7 mouse cellular contexts compared by ENCODE assay signal in genomic region chr13:98354871-98355558, GRCm38 (mm10). TPM values are rescaled to one million over a fixed set of nuclear protein-coding genes. Genes with fewer than 3 reads are reported as not detected.
DNase-seq lines count a peak whose midpoint lies in the region; ATAC-seq and TF ChIP-seq lines count a peak whose summit lies in the region.

No protein-coding gene starts in this region.

- peak overlapping the region; percentile 12; the same call in 1 of the 2 replicates for H3K9ac ChIP-seq in heart, embryonic 16.5 days (ENCODE audit: low read length)
- H3K9ac ChIP-seq in midbrain, embryonic 16.5 days (ENCODE audit: low read depth, low read length) = peak overlapping the region; percentile 52; the same call in 1 of the 2 replicates

- H3K9me3 ChIP-seq in heart, embryonic 16.5 days (replicated peaks; ENCODE audit: control insufficient read depth, low read length) = no peaks in the 10 kb centered on the region
- no peaks in the 10 kb centered on the region for H3K9me3 ChIP-seq in limb, embryonic 10.5 days (replicated peaks)
- H3K9me3 ChIP-seq in midbrain, embryonic 16.5 days (replicated peaks; ENCODE audit: control insufficient read depth, low read length, poor library complexity, severe bottlenecking) = no peaks in the 10 kb centered on the region

- no peak for TF ChIP-seq CTCF in spleen, adult 2 months (IDR thresholded peaks at IDR 0.05; ENCODE audit: extremely low read depth, insufficient read depth, insufficient read length, insufficient replicate concordance)
- TF ChIP-seq CTCF in brain, embryonic 14.5 days (IDR thresholded peaks at IDR 0.05; ENCODE audit: borderline replicate concordance, extremely low read depth, insufficient read depth, insufficient read length) = no peak

- DNase-seq in spleen, adult 2 months (ENCODE audit: low read depth in 1 of 2, low spot score in 2 of 2) = no peak
- DNase-seq in spleen, adult 12 weeks (ENCODE audit: low spot score) = no peak
- DNase-seq in brain, embryonic 14.5 days (ENCODE audit: low read depth) = peak; percentile 77
- DNase-seq in limb, embryonic 10.5 days (ENCODE audit: low spot score) = peak; percentile 76
- peak; percentile 11 for DNase-seq in urinary bladder, postnatal 25 days (ENCODE audit: low spot score)

- H3K27ac ChIP-seq in spleen, adult 2 months (ENCODE audit: insufficient read depth, low read length) = no peak overlapping the region
- no peak overlapping the region for H3K27ac ChIP-seq in heart, embryonic 16.5 days (ENCODE audit: low read length)
- peak overlapping the region; percentile 66 for H3K27ac ChIP-seq in limb, embryonic 10.5 days
- no peak overlapping the region for H3K27ac ChIP-seq in midbrain, embryonic 16.5 days (ENCODE audit: low read length)

- no peaks in the 10 kb centered on the region for H3K36me3 ChIP-seq in spleen, adult 2 months (ENCODE audit: control insufficient read depth, insufficient read depth, low read length)
- H3K36me3 ChIP-seq in heart, embryonic 16.5 days (ENCODE audit: control insufficient read depth, insufficient read depth) = no peaks in the 10 kb centered on the region
- H3K36me3 ChIP-seq in limb, embryonic 10.5 days = no peaks in the 10 kb centered on the region
- no peaks in the 10 kb centered on the region for H3K36me3 ChIP-seq in midbrain, embryonic 16.5 days (ENCODE audit: control insufficient read depth, insufficient read depth, low read length)

- H3K4me2 ChIP-seq in heart, embryonic 16.5 days (ENCODE audit: low read depth, low read length) = peak overlapping the region; percentile 81
- H3K4me2 ChIP-seq in midbrain, embryonic 16.5 days (ENCODE audit: low read length) = peak overlapping the region; percentile 57

- no peak for TF ChIP-seq POLR2A in spleen, adult 2 months (IDR thresholded peaks at IDR 0.05; ENCODE audit: low read depth, low read length)
- no peak for TF ChIP-seq POLR2A in brain, embryonic 14.5 days (IDR thresholded peaks at IDR 0.05; ENCODE audit: borderline replicate concordance, extremely low read depth, insufficient read depth, insufficient read length, poor library complexity, severe bottlenecking)

- peaks cover 43% of the 10 kb centered on the region for H3K27me3 ChIP-seq in spleen, adult 2 months (ENCODE audit: control insufficient read depth, insufficient read depth, low read length)
- H3K27me3 ChIP-seq in heart, embryonic 16.5 days (ENCODE audit: control insufficient read depth, insufficient read depth, low read length) = peaks cover 79% of the 10 kb centered on the region
- peaks cover 99% of the 10 kb centered on the region for H3K27me3 ChIP-seq in limb, embryonic 10.5 days (ENCODE audit: low read depth, poor library complexity, severe bottlenecking)
- peaks cover 51% of the 10 kb centered on the region for H3K27me3 ChIP-seq in midbrain, embryonic 16.5 days (ENCODE audit: control insufficient read depth, insufficient read depth, low read depth, low read length)

- ATAC-seq in heart, embryonic 16.5 days (replicated peaks; ENCODE audit: extremely low read depth, insufficient read depth, low FRiP score) = peak; percentile 18; the same call in 1 of the 2 replicates
- peak; percentile 54 for ATAC-seq in midbrain, embryonic 16.5 days

- WGBS in spleen, adult 2 months = under 1% methylated on average over 83 of the region's 102 CpGs
- under 1% methylated on average over 83 of the region's 102 CpGs for WGBS in heart, embryonic 16.5 days
- WGBS in limb, embryonic 10.5 days = 2% methylated on average over 99 of the region's 102 CpGs
- under 1% methylated on average over 80 of the region's 102 CpGs for WGBS in midbrain, embryonic 16.5 days

- H3K4me1 ChIP-seq in spleen, adult 2 months (ENCODE audit: control insufficient read depth, insufficient read depth, insufficient read length) = peaks cover 8% of the 10 kb centered on the region; the same call in 1 of the 2 replicates
- H3K4me1 ChIP-seq in heart, embryonic 16.5 days (ENCODE audit: control insufficient read depth, insufficient read depth, low read length) = peaks cover 16% of the 10 kb centered on the region
- H3K4me1 ChIP-seq in limb, embryonic 10.5 days = peaks cover 30% of the 10 kb centered on the region
- peaks cover 12% of the 10 kb centered on the region for H3K4me1 ChIP-seq in midbrain, embryonic 16.5 days (ENCODE audit: control insufficient read depth, insufficient read depth, low read length)

- peak overlapping the region; percentile 30; the same call in 1 of the 2 replicates for H3K4me3 ChIP-seq in spleen, adult 2 months (ENCODE audit: extremely low read depth, insufficient read depth, insufficient read length)
- H3K4me3 ChIP-seq in heart, embryonic 16.5 days (ENCODE audit: low read length) = peak overlapping the region; percentile 56
- H3K4me3 ChIP-seq in limb, embryonic 10.5 days = peak overlapping the region; percentile 54
- peak overlapping the region; percentile 38 for H3K4me3 ChIP-seq in midbrain, embryonic 16.5 days (ENCODE audit: low read depth, low read length)

RNA-seq across cellular contexts. Expression of gene Foxd1, which starts 1.0 kb away (rescaled TPM):
- polyA plus RNA-seq in spleen, adult 2 months (2012; rRNA removed) = not detected in 2 replicates
- 2.5 and 3.2 TPM in 2 replicates for polyA plus RNA-seq in brain, embryonic 14.5 days (2012; rRNA removed)
- polyA plus RNA-seq in heart, embryonic 16.5 days (2015; fragmentation: Nextera tagmentation; extraction: Ambion mirVana) = not detected in 2 replicates
- polyA plus RNA-seq in limb, embryonic 10.5 days (2016; fragmentation: Nextera tagmentation; extraction: Ambion mirVana) = 0.11 and 0.21 TPM in 2 replicates
- polyA plus RNA-seq in midbrain, embryonic 16.5 days (2015; fragmentation: Nextera tagmentation; extraction: Ambion mirVana) = 0.49 and 0.52 TPM in 2 replicates

RNA-seq across cellular contexts. Expression of gene Btf3, which starts 38.2 kb away (rescaled TPM):
- 83.0 and 90.3 TPM in 2 replicates for polyA plus RNA-seq in spleen, adult 2 months (2012; rRNA removed)
- polyA plus RNA-seq in brain, embryonic 14.5 days (2012; rRNA removed) = 459 and 601 TPM in 2 replicates
- 361 and 369 TPM in 2 replicates for polyA plus RNA-seq in heart, embryonic 16.5 days (2015; fragmentation: Nextera tagmentation; extraction: Ambion mirVana)
- 695 and 810 TPM in 2 replicates for polyA plus RNA-seq in limb, embryonic 10.5 days (2016; fragmentation: Nextera tagmentation; extraction: Ambion mirVana)
- polyA plus RNA-seq in midbrain, embryonic 16.5 days (2015; fragmentation: Nextera tagmentation; extraction: Ambion mirVana) = 461 and 495 TPM in 2 replicates

Comparison
In these comparisons a context has a peak if more than half of its experiments do, and no peak if none do; other contexts are left out.
1. DNase-seq: peak in brain, embryonic 14.5 days (single experiment), limb, embryonic 10.5 days (single experiment) and urinary bladder, postnatal 25 days (single experiment); none in spleen, adult 2 months (0 of 2) and spleen, adult 12 weeks (single experiment).
2. Peak in every context shown above with its lines, with median percentiles within 50 percentile points of each other: H3K4me3 ChIP-seq.